ENCODE assay signal across 14 mouse cellular contexts in the genomic region with DNA sequence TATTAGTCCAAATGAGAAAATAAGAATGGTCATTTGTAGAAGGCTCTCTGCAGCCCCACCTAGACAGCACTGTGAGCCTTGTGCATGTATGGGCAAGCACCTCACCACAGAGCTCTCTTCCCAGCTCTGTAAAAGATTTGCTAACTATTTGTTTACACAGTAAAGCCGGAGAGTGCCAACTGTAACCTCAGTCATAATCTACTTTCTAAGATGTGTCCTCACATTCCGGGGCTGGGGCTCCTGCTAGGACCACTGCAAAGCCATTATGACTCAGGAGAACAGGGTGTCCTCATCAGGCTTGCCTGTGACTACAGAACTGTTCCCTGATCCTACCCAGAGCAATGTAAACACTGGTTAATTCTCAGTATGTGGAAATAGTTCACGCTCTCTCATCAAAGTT. TPM values are rescaled to one million over a fixed set of nuclear protein-coding genes. Genes with fewer than 3 reads are reported as not detected.
DNase-seq lines count a peak whose midpoint lies in the region; ATAC-seq and TF ChIP-seq lines count a peak whose summit lies in the region.
"Had no signal": no experiment of that assay in that cellular context is flagged by ENCODE, and none has a peak within 500 bp of the region (broad histone marks: within the 10 kb centered on the region; RNA-seq: fewer than 3 reads in every experiment).

No protein-coding gene starts in this region.

- no peak for TF ChIP-seq POLR2A in kidney, adult 2 months (IDR thresholded peaks at IDR 0.05; ENCODE audit: low read depth, low read length)

- H3K27ac ChIP-seq in kidney, adult 2 months (ENCODE audit: insufficient read depth, low read depth, low read length), result peak overlapping the region; percentile 46
- no peak overlapping the region for H3K27ac ChIP-seq in lung, embryonic 16.5 days (ENCODE audit: low read length)
- no peak overlapping the region for H3K27ac ChIP-seq in hindbrain, embryonic 16.5 days (ENCODE audit: low read depth, low read length)
- H3K27ac ChIP-seq: heart, embryonic 15.5 days; hindbrain, embryonic 13.5 days; limb, embryonic 12.5 days; neural tube, embryonic 15.5 days had no signal

- H3K4me2 ChIP-seq in lung, embryonic 16.5 days (ENCODE audit: low read depth, low read length), result no peak overlapping the region
- H3K4me2 ChIP-seq in hindbrain, embryonic 16.5 days (ENCODE audit: low read length), result no peak overlapping the region
- H3K4me2 ChIP-seq: heart, embryonic 15.5 days; hindbrain, embryonic 13.5 days; limb, embryonic 12.5 days; neural tube, embryonic 15.5 days had no signal

- ATAC-seq in lung, embryonic 16.5 days (ENCODE audit: low read depth), result peak; percentile 72
- no peak for ATAC-seq in hindbrain, embryonic 16.5 days

- WGBS in kidney, adult 2 months, result 43% methylated on average over 3 of the region's 3 CpGs
- 17% methylated on average over 3 of the region's 3 CpGs for WGBS in lung, embryonic 16.5 days
- WGBS in hindbrain, embryonic 16.5 days, result 81% methylated on average over 3 of the region's 3 CpGs

- H3K27me3 ChIP-seq in kidney, adult 2 months (replicated peaks; ENCODE audit: control insufficient read depth, insufficient read depth, low read length), result no peaks in the 10 kb centered on the region; the same call in 1 of the 2 replicates
- no peaks in the 10 kb centered on the region for H3K27me3 ChIP-seq in lung, embryonic 16.5 days (ENCODE audit: control insufficient read depth, insufficient read depth, low read depth, low read length)
- H3K27me3 ChIP-seq in hindbrain, embryonic 16.5 days (replicated peaks; ENCODE audit: control insufficient read depth, insufficient read depth, low read length), result no peaks in the 10 kb centered on the region
- H3K27me3 ChIP-seq: heart, embryonic 15.5 days; hindbrain, embryonic 13.5 days; limb, embryonic 12.5 days; neural tube, embryonic 15.5 days had no signal

- H3K9me3 ChIP-seq in lung, embryonic 16.5 days (ENCODE audit: control insufficient read depth, low read length), result no peaks in the 10 kb centered on the region
- no peaks in the 10 kb centered on the region for H3K9me3 ChIP-seq in hindbrain, embryonic 16.5 days (ENCODE audit: control insufficient read depth, low read length)
- H3K9me3 ChIP-seq: heart, embryonic 15.5 days; hindbrain, embryonic 13.5 days; limb, embryonic 12.5 days; neural tube, embryonic 15.5 days had no signal

- no peak overlapping the region for H3K4me3 ChIP-seq in kidney, adult 2 months (ENCODE audit: insufficient read depth, low read depth, low read length)
- H3K4me3 ChIP-seq in lung, embryonic 16.5 days (ENCODE audit: low read length), result no peak overlapping the region
- no peak overlapping the region for H3K4me3 ChIP-seq in hindbrain, embryonic 16.5 days (ENCODE audit: low read length)
- H3K4me3 ChIP-seq: heart, embryonic 15.5 days; hindbrain, embryonic 13.5 days; limb, embryonic 12.5 days; neural tube, embryonic 15.5 days had no signal

- no peak for TF ChIP-seq CTCF in kidney, adult 2 months (conservative IDR thresholded peaks at IDR 0.05; ENCODE audit: insufficient read depth, insufficient read length, low read depth, low read length)

- no peak overlapping the region for H3K9ac ChIP-seq in lung, embryonic 16.5 days (ENCODE audit: low read length)
- H3K9ac ChIP-seq in hindbrain, embryonic 16.5 days (ENCODE audit: low read depth, low read length), result no peak overlapping the region
- H3K9ac ChIP-seq: heart, embryonic 15.5 days; hindbrain, embryonic 13.5 days; limb, embryonic 12.5 days; neural tube, embryonic 15.5 days had no signal

- peak; percentile 17 to 31 for DNase-seq in urinary bladder, postnatal 36 days (ENCODE audit: low spot score in 2 of 2)
- no peak for DNase-seq in urinary bladder, postnatal 4 days (ENCODE audit: low spot score in 2 of 2)
- peak; percentile 62 for DNase-seq in kidney, adult 2 months
- no peak for DNase-seq in layer of hippocampus, adult 9-11 months
- DNase-seq in right cerebral cortex, postnatal 25 days, result no peak
- DNase-seq: cerebellum, adult 2 months; retina, postnatal 1 day; thymus, adult 2 months had no signal

- no peaks in the 10 kb centered on the region for H3K36me3 ChIP-seq in kidney, adult 2 months (ENCODE audit: control insufficient read depth, insufficient read depth, low read length)
- H3K36me3 ChIP-seq in lung, embryonic 16.5 days (ENCODE audit: control insufficient read depth, insufficient read depth, low read length), result no peaks in the 10 kb centered on the region
- no peaks in the 10 kb centered on the region for H3K36me3 ChIP-seq in hindbrain, embryonic 16.5 days (ENCODE audit: control insufficient read depth, insufficient read depth, low read length)
- H3K36me3 ChIP-seq: heart, embryonic 15.5 days; hindbrain, embryonic 13.5 days; limb, embryonic 12.5 days; neural tube, embryonic 15.5 days had no signal

- H3K4me1 ChIP-seq in kidney, adult 2 months (ENCODE audit: control insufficient read depth, insufficient read depth, low read length), result peaks cover 11% of the 10 kb centered on the region
- peaks cover 3% of the 10 kb centered on the region; the same call in 1 of the 2 replicates for H3K4me1 ChIP-seq in lung, embryonic 16.5 days (replicated peaks; ENCODE audit: control insufficient read depth, insufficient read depth, low read length)
- peaks cover under 1% of the 10 kb centered on the region for H3K4me1 ChIP-seq in hindbrain, embryonic 16.5 days (ENCODE audit: control insufficient read depth, insufficient read depth, low read depth, low read length)
- H3K4me1 ChIP-seq: limb, embryonic 12.5 days had no signal

RNA-seq across cellular contexts. Expression of a gene that starts 9.5 kb away (rescaled TPM):
- 88.7 and 99.9 TPM in 2 replicates for polyA plus RNA-seq in kidney, adult 2 months (2012; rRNA removed)
- 15.8 and 16.4 TPM in 2 replicates for polyA plus RNA-seq in lung, embryonic 16.5 days (2015; fragmentation: Nextera tagmentation; extraction: Ambion mirVana)
- 14.1 and 15.4 TPM in 2 replicates for polyA plus RNA-seq in hindbrain, embryonic 16.5 days (2015; fragmentation: Nextera tagmentation; extraction: Ambion mirVana)

Comparison
In these comparisons a context has a peak if more than half of its experiments do, and no peak if none do; other contexts are left out.
1. DNase-seq: peak in urinary bladder, postnatal 36 days (2 of 2) and kidney, adult 2 months (single experiment); none in urinary bladder, postnatal 4 days (0 of 2), layer of hippocampus, adult 9-11 months (single experiment) and right cerebral cortex, postnatal 25 days (single experiment).